ENCODE assay signal across 9 mouse cellular contexts in the genomic region with DNA sequence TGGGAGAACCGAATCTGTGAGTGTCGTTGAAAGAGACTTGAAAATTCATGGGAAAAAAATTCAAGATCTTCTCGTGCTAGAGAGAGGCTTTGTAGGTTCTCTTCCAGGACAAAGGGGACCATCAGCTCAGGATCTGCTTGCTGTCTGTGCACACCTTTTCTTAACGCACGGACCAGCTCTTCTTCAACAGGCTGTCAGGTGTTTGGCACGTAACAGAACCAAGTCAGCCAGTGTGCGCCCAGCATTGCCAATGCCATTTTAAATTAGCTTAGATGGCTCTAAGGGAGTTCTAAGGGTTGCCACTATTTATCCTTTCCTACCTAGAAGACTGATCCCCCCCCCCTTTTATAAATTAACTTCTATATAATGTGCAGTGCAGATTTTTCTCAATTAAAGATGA.
"Had no signal": no experiment of that assay in that cellular context is flagged by ENCODE, and none has a peak within 500 bp of the region (broad histone marks: within the 10 kb centered on the region; RNA-seq: fewer than 3 reads in every experiment).

No protein-coding gene starts in this region.

- DNase-seq: lung, adult 2 months; lung, postnatal 14 days; lung, postnatal 36 days; right cerebral cortex, postnatal 25 days; right cerebral cortex, postnatal 4 days; spleen, adult 18-20 months; thymus, adult 18-20 months; thymus, postnatal 14 days; thymus, postnatal 36 days had no signal
